Mouse (Mus musculus): ENCODE data around the gene Elfn2.

Gene Elfn2

GRCm38 (mm10) chr15:78737146-78737545, 18.6 kb upstream of the Elfn2 start:
- DNase-seq (ENCODE audit: low read depth, low spot score): no peak
- H3K27me3 ChIP-seq (ENCODE audit: control insufficient read depth, insufficient read depth, low read length, poor library complexity, severe bottlenecking): no peaks in the 10 kb centered on the region
- no peaks in the 10 kb centered on the region for H3K36me3 ChIP-seq (ENCODE audit: control insufficient read depth, insufficient read depth, low read length, poor library complexity, severe bottlenecking)

DNA sequence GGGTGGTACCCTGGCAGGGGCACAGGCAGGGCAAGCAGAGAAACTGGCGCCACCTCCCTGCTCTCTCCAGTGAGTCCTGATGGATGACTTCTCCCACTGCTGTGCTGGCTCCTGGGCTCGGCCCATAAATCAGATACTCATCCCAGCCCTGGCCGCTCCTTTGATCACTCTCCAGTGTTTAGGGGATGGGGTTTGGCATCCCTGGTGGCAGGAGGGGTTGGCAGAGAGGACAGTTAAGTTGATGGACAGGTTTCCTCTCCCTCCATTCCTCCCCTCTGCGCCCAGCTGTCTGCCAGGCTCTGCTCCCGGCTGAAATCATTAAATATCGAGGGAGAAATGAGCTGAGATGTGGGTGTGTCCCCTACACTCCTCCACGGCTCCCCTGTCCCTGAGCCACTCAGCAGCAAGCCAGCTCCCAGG, 18.1 kb upstream of the Elfn2 start:
- Histone ChIP-seq H3K36me3 (ENCODE audit: control insufficient read depth, insufficient read depth, low read length, poor library complexity, severe bottlenecking) (no peaks in the 10 kb centered on the region), H3K27me3 (ENCODE audit: control insufficient read depth, insufficient read depth, low read length, poor library complexity, severe bottlenecking) (no peaks in the 10 kb centered on the region)
- DNase-seq (ENCODE audit: low read depth, low spot score): no peak

DNA sequence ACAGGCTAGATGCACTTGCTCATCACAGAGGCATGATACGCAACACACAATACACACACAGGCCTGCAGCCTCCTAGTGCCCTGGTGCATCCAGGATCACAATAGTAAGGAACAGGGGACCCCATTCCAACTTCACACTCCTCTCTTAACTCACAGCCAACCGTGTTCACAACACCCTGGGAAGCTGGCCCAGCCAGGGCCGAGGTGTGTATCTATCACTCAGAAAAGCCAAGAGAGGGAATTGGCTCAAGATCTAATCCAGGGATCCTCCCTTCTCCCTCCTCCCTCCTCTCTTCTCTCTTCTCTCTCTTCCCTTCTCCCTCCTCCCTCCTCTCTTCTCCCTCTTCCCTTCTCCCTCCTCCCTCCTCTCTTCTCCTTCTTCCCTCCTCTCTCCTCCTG, 17.6 kb upstream of the Elfn2 start:
- no peaks in the 10 kb centered on the region for H3K27me3 ChIP-seq (ENCODE audit: control insufficient read depth, insufficient read depth, low read length, poor library complexity, severe bottlenecking)
- H3K36me3 ChIP-seq (ENCODE audit: control insufficient read depth, insufficient read depth, low read length, poor library complexity, severe bottlenecking): no peaks in the 10 kb centered on the region
- DNase-seq (ENCODE audit: low read depth, low spot score): no peak

DNA sequence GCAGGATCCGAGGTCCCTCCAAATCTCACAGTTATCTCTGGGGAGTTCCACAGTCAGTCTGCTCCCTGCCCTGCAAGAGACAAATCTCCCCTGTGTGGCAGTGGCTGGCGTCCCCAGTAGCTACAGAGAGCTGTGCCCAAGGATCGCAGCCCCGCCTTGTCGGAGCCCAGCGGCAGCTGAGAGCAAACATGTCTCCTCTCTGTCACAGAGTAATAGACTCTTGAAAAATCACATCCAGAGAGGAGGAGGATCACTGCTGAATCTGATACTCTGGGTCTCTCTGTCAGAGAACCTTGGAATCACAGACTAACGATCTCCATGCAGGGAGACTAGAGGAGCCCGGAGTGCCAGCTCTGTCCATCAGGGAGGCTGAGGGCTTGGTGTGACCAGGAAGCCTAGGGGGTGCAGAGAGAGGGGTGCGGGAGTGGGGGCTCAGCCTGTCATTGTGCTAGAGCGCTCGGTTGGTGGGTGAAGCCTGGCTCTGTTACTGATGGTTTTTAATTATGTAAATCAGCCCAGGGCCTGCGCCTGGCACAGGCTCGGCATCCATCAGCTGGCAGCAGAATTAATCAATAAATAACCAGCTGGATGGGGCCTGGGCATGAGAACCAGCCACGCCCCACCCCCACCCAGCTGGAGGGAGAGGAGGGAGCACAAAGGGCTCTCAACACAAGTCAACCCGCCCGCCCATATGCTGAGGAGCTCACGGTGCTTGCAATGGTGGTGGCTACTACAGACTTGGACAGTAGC, 17.0 kb upstream of the Elfn2 start:
- DNase-seq (ENCODE audit: low read depth, low spot score): no peak
- Histone ChIP-seq H3K27me3 (ENCODE audit: control insufficient read depth, insufficient read depth, low read length, poor library complexity, severe bottlenecking) (no peaks in the 10 kb centered on the region), H3K36me3 (ENCODE audit: control insufficient read depth, insufficient read depth, low read length, poor library complexity, severe bottlenecking) (no peaks in the 10 kb centered on the region)

DNA sequence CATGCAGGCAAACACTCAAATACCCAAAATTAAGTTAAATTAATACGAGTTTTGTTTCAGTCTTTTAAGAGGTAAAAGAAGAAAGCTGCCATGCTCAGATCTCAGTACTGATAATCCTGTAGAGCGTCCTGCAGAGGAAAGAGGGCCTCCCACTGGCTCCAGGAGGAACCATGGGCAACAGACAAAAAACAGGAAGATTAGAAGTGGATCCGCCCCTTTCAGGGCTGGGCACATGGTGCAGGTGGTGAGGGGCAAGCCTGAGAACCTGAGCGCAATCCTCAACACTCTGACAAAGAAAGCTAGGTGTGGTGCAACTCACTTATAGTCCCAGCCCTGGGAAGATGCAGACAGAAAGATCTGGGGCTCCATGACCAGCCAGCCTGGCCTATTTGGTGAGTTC, 13.3 kb upstream of the Elfn2 start:
- Histone ChIP-seq H3K27me3 (ENCODE audit: control insufficient read depth, insufficient read depth, low read length, poor library complexity, severe bottlenecking) (no peaks in the 10 kb centered on the region), H3K36me3 (ENCODE audit: control insufficient read depth, insufficient read depth, low read length, poor library complexity, severe bottlenecking) (no peaks in the 10 kb centered on the region)
- DNase-seq (ENCODE audit: low read depth, low spot score): no peak

GRCm38 (mm10) chr15:78730315-78731049, 11.9 kb upstream of the Elfn2 start:
- Histone ChIP-seq H3K36me3 (ENCODE audit: control insufficient read depth, insufficient read depth, low read length, poor library complexity, severe bottlenecking) (no peaks in the 10 kb centered on the region), H3K27me3 (ENCODE audit: control insufficient read depth, insufficient read depth, low read length, poor library complexity, severe bottlenecking) (no peaks in the 10 kb centered on the region)
- DNase-seq (ENCODE audit: low read depth, low spot score): peak; percentile 27

DNA sequence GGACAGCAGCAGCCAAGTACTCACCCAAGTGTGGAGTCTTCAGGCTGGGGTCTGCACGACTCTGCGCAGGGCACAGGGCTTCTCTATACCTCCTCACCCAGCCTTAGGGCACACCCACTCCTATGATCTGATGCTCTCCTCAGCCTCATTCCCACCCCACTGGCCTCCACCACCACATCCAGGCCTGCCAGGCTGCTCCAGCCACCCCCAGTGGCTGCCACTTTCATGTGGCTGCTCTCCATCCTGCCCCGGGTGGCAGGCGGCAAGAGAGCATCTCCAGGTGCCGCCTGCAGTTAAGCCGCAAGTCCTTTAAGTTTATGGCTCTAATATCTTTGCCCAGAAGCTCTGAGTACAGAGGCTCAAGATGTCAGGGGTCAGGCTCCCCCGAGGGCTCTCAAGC, 8.1 kb upstream of the Elfn2 start:
- no peak for DNase-seq (ENCODE audit: low read depth, low spot score)
- no peaks in the 10 kb centered on the region for H3K36me3 ChIP-seq (ENCODE audit: control insufficient read depth, insufficient read depth, low read length, poor library complexity, severe bottlenecking)
- H3K27me3 ChIP-seq (ENCODE audit: control insufficient read depth, insufficient read depth, low read length, poor library complexity, severe bottlenecking): no peaks in the 10 kb centered on the region

DNA sequence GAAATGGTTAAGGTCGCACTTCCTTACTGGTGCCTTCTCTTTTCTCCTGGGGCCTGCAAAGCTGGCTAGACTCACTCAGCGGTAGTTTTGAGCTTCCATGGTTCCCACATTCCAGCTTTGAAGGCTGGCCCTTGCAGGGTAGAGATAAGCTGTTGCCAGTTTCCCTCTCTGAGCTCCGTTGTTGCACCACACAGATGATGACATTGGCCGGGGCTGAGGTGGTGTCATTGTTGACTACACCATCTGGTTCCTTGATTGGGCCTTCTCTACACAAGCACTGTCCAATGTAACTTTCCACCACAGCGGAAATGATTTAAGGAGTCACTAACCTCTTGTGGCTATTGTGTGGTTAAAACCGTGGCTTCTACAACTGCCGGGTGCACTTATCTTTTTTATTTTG, 2.0 kb upstream of the Elfn2 start:
- H3K36me3 ChIP-seq (ENCODE audit: control insufficient read depth, insufficient read depth, low read length, poor library complexity, severe bottlenecking): no peaks in the 10 kb centered on the region
- DNase-seq (ENCODE audit: low read depth, low spot score): peak; percentile 9
- no peaks in the 10 kb centered on the region for H3K27me3 ChIP-seq (ENCODE audit: control insufficient read depth, insufficient read depth, low read length, poor library complexity, severe bottlenecking)

DNA sequence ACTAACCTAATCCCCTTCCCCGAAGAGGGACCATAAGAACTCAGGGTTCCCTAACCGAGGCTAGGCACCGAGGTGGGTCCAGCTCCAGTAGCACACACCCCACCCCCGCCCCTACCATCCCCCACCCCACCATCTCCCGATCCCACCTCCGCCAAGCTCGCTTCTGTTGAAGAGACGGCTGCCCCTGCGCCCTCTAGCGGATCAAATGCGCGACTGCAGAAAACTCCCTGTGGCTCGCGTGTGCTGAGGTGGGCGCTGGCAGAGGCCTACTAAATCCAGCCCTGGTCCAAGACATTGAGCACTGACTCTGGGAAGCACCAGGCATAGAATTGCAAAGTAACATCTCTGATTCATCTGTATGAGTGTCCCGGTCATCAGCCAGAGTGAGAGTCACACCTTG, 1.5 kb upstream of the Elfn2 start:
- H3K36me3 ChIP-seq (ENCODE audit: control insufficient read depth, insufficient read depth, low read length, poor library complexity, severe bottlenecking): no peaks in the 10 kb centered on the region
- H3K27me3 ChIP-seq (ENCODE audit: control insufficient read depth, insufficient read depth, low read length, poor library complexity, severe bottlenecking): no peaks in the 10 kb centered on the region
- DNase-seq (ENCODE audit: low read depth, low spot score): peak; percentile 78

DNA sequence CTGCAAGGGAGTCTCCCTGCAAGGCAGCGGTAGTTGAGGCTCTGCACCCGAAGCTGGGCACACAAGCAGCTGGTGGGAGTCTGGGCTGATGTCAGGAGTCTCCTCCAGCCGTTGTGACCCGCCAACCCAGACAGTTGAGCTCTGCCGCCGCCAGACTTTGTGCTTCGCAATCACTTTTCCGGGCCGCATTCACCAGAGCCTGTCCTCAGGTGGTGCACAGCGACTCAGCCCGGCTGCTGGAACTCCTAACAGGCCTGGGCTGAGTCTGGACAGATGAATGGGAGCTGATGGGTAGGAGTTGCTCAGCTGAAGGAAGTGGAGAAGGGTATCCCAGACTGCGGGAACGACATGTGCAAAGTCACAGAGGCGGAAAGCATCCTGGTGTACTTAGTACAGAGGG, 845 bp upstream of the Elfn2 start:
- peak; percentile 9 for DNase-seq (ENCODE audit: low read depth, low spot score)
- H3K36me3 ChIP-seq (ENCODE audit: control insufficient read depth, insufficient read depth, low read length, poor library complexity, severe bottlenecking): no peaks in the 10 kb centered on the region

GRCm38 (mm10) chr15:78716936-78717335, 1.6 kb downstream of the Elfn2 start:
- H3K27me3 ChIP-seq (ENCODE audit: control insufficient read depth, insufficient read depth, low read length, poor library complexity, severe bottlenecking): no peaks in the 10 kb centered on the region
- DNase-seq (ENCODE audit: low read depth, low spot score): no peak
- no peaks in the 10 kb centered on the region for H3K36me3 ChIP-seq (ENCODE audit: control insufficient read depth, insufficient read depth, low read length, poor library complexity, severe bottlenecking)

More for the DNA sequence above, 845 bp upstream of the Elfn2 start:
- H3K27me3 ChIP-seq (ENCODE audit: control insufficient read depth, insufficient read depth, low read length, poor library complexity, severe bottlenecking): no peaks in the 10 kb centered on the region

GRCm38 (mm10) chr15:78715856-78716255, 2.7 kb downstream of the Elfn2 start:
- DNase-seq (ENCODE audit: low read depth, low spot score): no peak
- Histone ChIP-seq H3K27me3 (ENCODE audit: control insufficient read depth, insufficient read depth, low read length, poor library complexity, severe bottlenecking) (no peaks in the 10 kb centered on the region), H3K36me3 (ENCODE audit: control insufficient read depth, insufficient read depth, low read length, poor library complexity, severe bottlenecking) (no peaks in the 10 kb centered on the region)

- no peak for DNase-seq (ENCODE audit: low read depth, low spot score)
- H3K36me3 ChIP-seq (ENCODE audit: control insufficient read depth, insufficient read depth, low read length, poor library complexity, severe bottlenecking): no peaks in the 10 kb centered on the region
- no peaks in the 10 kb centered on the region for H3K27me3 ChIP-seq (ENCODE audit: control insufficient read depth, insufficient read depth, low read length, poor library complexity, severe bottlenecking)
Observed at GRCm38 (mm10) chr15:78713751-78714150, 4.8 kb downstream of the Elfn2 start.

- DNase-seq (ENCODE audit: low read depth, low spot score): peak; percentile 66
- H3K36me3 ChIP-seq (ENCODE audit: control insufficient read depth, insufficient read depth, low read length, poor library complexity, severe bottlenecking): no peaks in the 10 kb centered on the region
- H3K27me3 ChIP-seq (ENCODE audit: control insufficient read depth, insufficient read depth, low read length, poor library complexity, severe bottlenecking): no peaks in the 10 kb centered on the region
Observed at GRCm38 (mm10) chr15:78712335-78713258, 6.0 kb downstream of the Elfn2 start.

DNA sequence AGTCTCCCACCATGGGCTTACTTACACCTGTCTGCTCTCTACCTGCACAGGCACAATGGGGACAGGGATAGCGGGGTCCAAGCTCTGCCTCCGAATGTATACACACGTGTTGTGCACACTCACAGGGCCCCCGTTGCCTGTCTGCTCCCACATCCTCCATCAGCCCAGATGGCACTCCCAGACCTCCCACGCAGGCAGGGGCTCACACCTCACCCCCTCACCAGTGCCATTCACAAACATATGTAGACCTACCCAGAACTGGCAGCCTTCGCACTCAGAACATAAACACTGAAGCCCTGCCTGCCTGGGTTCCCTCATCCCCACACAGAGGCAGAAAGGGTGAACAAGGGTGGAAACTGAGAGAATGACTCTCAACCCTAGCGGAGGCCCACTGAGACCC, 6.6 kb downstream of the Elfn2 start:
- Histone ChIP-seq H3K36me3 (ENCODE audit: control insufficient read depth, insufficient read depth, low read length, poor library complexity, severe bottlenecking) (no peaks in the 10 kb centered on the region), H3K27me3 (ENCODE audit: control insufficient read depth, insufficient read depth, low read length, poor library complexity, severe bottlenecking) (no peaks in the 10 kb centered on the region)
- no peak for DNase-seq (ENCODE audit: low read depth, low spot score)
